Comparison of ENCODE assay signal across 8 mouse cellular contexts in the genomic region with DNA sequence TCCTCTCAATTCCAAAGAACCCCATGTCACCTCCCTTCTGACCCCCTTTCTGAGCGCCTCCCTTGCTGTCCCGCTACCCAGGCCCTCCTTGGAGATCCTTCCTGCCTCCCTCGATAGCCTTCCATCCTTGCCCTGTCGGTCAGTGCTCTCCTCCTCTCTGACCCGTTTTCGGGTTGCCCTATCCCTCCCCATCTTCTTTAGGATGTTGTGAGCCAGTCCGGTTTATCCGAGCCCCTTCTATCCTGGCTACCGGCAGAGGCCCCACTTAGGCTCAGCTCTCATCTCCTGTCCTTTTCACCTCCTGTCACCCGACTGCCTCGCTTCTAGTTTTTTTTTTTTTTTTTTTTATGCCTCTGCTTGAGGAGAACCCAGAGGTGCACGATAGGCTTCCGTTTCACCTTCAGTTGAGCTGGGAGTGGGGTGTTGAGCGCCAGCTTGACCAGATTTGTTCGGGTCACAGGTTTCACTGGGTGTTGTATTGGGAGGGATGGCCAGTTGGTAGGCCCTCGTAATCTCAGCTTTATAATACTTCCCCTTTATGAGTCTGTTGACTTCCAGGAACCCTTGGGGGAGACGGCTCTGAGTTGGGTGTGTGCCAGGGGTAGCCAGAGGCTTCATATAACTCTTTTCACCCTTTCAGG. TPM values are rescaled to one million over a fixed set of nuclear protein-coding genes. Genes with fewer than 3 reads are reported as not detected.
DNase-seq lines count a peak whose midpoint lies in the region; ATAC-seq and TF ChIP-seq lines count a peak whose summit lies in the region.

No protein-coding gene starts in this region.

- H3K36me3 ChIP-seq in forebrain, postnatal 0 days (ENCODE audit: insufficient read depth), result no peaks in the 10 kb centered on the region
- H3K36me3 ChIP-seq in intestine, embryonic 15.5 days, result 0 out of 2 replicates have a peak, but pooled peaks cover 3% of the 10 kb centered on the region
- H3K36me3 ChIP-seq in lung, embryonic 14.5 days (ENCODE audit: insufficient read depth), result peaks cover 8% of the 10 kb centered on the region; the same call in 1 of the 2 replicates
- peaks cover 12% of the 10 kb centered on the region for H3K36me3 ChIP-seq in small intestine, adult 2 months (ENCODE audit: control insufficient read depth, insufficient read depth, low read length)

- intact Hi-C loops in heart, postnatal 25 days (cut with DNase I), result no loop called here

- DNase-seq in heart, adult 11 months, result peak; percentile 96
- DNase-seq in heart, postnatal 25 days (ENCODE audit: low spot score), result no peak
- DNase-seq in MN1 (ENCODE audit: low spot score), result peak; percentile 32
- DNase-seq in forebrain, postnatal 0 days, result no peak
- peak; percentile 60 for DNase-seq in lung, embryonic 14.5 days
- no peak for DNase-seq in yolk sac, embryonic 10.5 days (ENCODE audit: low spot score)

- TF ChIP-seq CTCF in forebrain, postnatal 0 days (IDR thresholded peaks at IDR 0.05; ENCODE audit: low read depth), result no peak
- no peak for TF ChIP-seq CTCF in lung, embryonic 14.5 days (IDR thresholded peaks at IDR 0.05; ENCODE audit: low read depth)
- TF ChIP-seq CTCF in small intestine, adult 2 months (IDR thresholded peaks at IDR 0.05; ENCODE audit: extremely low read depth, insufficient read length, insufficient replicate concordance, low read depth, low read length), result peak; percentile 28; the same call in 1 of the 2 replicates

- WGBS in forebrain, postnatal 0 days, result 6% methylated on average over 17 of the region's 17 CpGs
- WGBS in intestine, embryonic 15.5 days, result 5% methylated on average over 17 of the region's 17 CpGs
- WGBS in lung, embryonic 14.5 days, result 2% methylated on average over 17 of the region's 17 CpGs
- WGBS in small intestine, adult 2 months, result under 1% methylated on average over 17 of the region's 17 CpGs

- H3K4me2 ChIP-seq in forebrain, postnatal 0 days (ENCODE audit: low read depth), result peak overlapping the region; percentile 92
- peak overlapping the region; percentile 81 for H3K4me2 ChIP-seq in intestine, embryonic 15.5 days (replicated peaks)
- peak overlapping the region; percentile 72 for H3K4me2 ChIP-seq in lung, embryonic 14.5 days

- peak overlapping the region; percentile 64; the same call in 1 of the 2 replicates for H3K27ac ChIP-seq in forebrain, postnatal 0 days (ENCODE audit: low read depth, low read length)
- H3K27ac ChIP-seq in intestine, embryonic 15.5 days, result peak overlapping the region; percentile 80
- H3K27ac ChIP-seq in lung, embryonic 14.5 days (ENCODE audit: low read depth), result peak overlapping the region; percentile 86
- peak overlapping the region; percentile 88 for H3K27ac ChIP-seq in small intestine, adult 2 months (ENCODE audit: insufficient read depth, low read depth, low read length)

- ATAC-seq in forebrain, postnatal 0 days, result no peak
- no peak for ATAC-seq in intestine, embryonic 15.5 days
- ATAC-seq in lung, embryonic 14.5 days (ENCODE audit: insufficient read depth), result peak; percentile 32

- TF ChIP-seq POLR2A in small intestine, adult 2 months (IDR thresholded peaks at IDR 0.05; ENCODE audit: low read depth, low read length), result 0 out of 2 replicates have a peak, but pooled peaks have one; percentile 24

- no peaks in the 10 kb centered on the region for H3K9me3 ChIP-seq in forebrain, postnatal 0 days (ENCODE audit: low read length)
- no peaks in the 10 kb centered on the region for H3K9me3 ChIP-seq in intestine, embryonic 15.5 days
- no peaks in the 10 kb centered on the region for H3K9me3 ChIP-seq in lung, embryonic 14.5 days (ENCODE audit: low read depth, low read length)

- H3K4me1 ChIP-seq in forebrain, postnatal 0 days (ENCODE audit: insufficient read depth), result no peaks in the 10 kb centered on the region
- peaks cover 9% of the 10 kb centered on the region; the same call in 1 of the 2 replicates for H3K4me1 ChIP-seq in intestine, embryonic 15.5 days (replicated peaks)
- 0 out of 2 replicates have a peak, but pooled peaks cover 3% of the 10 kb centered on the region for H3K4me1 ChIP-seq in lung, embryonic 14.5 days (ENCODE audit: insufficient read depth)
- H3K4me1 ChIP-seq in small intestine, adult 2 months (ENCODE audit: control insufficient read depth, insufficient read depth, insufficient read length, low read length), result peaks cover 33% of the 10 kb centered on the region

- H3K27me3 ChIP-seq in forebrain, postnatal 0 days (ENCODE audit: insufficient read depth, low read length), result no peaks in the 10 kb centered on the region
- no peaks in the 10 kb centered on the region for H3K27me3 ChIP-seq in intestine, embryonic 15.5 days (replicated peaks)
- no peaks in the 10 kb centered on the region for H3K27me3 ChIP-seq in lung, embryonic 14.5 days (ENCODE audit: insufficient read depth, low read length)
- no peaks in the 10 kb centered on the region for H3K27me3 ChIP-seq in small intestine, adult 2 months (ENCODE audit: control insufficient read depth, insufficient read depth, low read length)

- peak overlapping the region; percentile 71 for H3K9ac ChIP-seq in forebrain, postnatal 0 days
- peak overlapping the region; percentile 92 for H3K9ac ChIP-seq in intestine, embryonic 15.5 days
- H3K9ac ChIP-seq in lung, embryonic 14.5 days, result peak overlapping the region; percentile 93

- H3K4me3 ChIP-seq in forebrain, postnatal 0 days (ENCODE audit: low read depth, low read length), result peak overlapping the region; percentile 73
- peak overlapping the region; percentile 92 for H3K4me3 ChIP-seq in intestine, embryonic 15.5 days (replicated peaks)
- peak overlapping the region; percentile 82 for H3K4me3 ChIP-seq in lung, embryonic 14.5 days (ENCODE audit: low read depth, low read length)
- H3K4me3 ChIP-seq in small intestine, adult 2 months (ENCODE audit: low read depth, low read length), result peak overlapping the region; percentile 96

RNA-seq across cellular contexts. Expression of gene Ppard, which starts 0.7 kb away (rescaled TPM):
- 10 to 100 TPM; 40.4 to 40.6 TPM for total RNA-seq in heart, postnatal 25 days (2021)
- 5.4 and 7.9 TPM in 2 replicates for total RNA-seq in forebrain, postnatal 0 days (2014; rRNA removed)
- 0.92 and 1.3 TPM in 2 replicates for polyA plus RNA-seq in forebrain, postnatal 0 days (2015; fragmentation: Nextera tagmentation; extraction: Ambion mirVana)
- 1.8 and 1.9 TPM in 2 replicates for polyA plus RNA-seq in intestine, embryonic 15.5 days (2015; fragmentation: Nextera tagmentation; extraction: Ambion mirVana)
- 1.8 and 2.8 TPM in 2 replicates for polyA plus RNA-seq in lung, embryonic 14.5 days (2014; fragmentation: Nextera tagmentation; extraction: Ambion mirVana)
- polyA plus RNA-seq in small intestine, adult 2 months (2012; rRNA removed), result 118 and 203 TPM in 2 replicates

RNA-seq across cellular contexts. Expression of gene Def6, which starts 25.6 kb away (rescaled TPM):
- total RNA-seq in heart, postnatal 25 days (2021), result 1 to 10 TPM; 2.4 to 2.8 TPM
- total RNA-seq in forebrain, postnatal 0 days (2014; rRNA removed), result 5.2 and 6.8 TPM in 2 replicates
- polyA plus RNA-seq in forebrain, postnatal 0 days (2015; fragmentation: Nextera tagmentation; extraction: Ambion mirVana), result 6.8 and 8.5 TPM in 2 replicates
- 3.4 and 4.3 TPM in 2 replicates for polyA plus RNA-seq in intestine, embryonic 15.5 days (2015; fragmentation: Nextera tagmentation; extraction: Ambion mirVana)
- polyA plus RNA-seq in lung, embryonic 14.5 days (2014; fragmentation: Nextera tagmentation; extraction: Ambion mirVana), result 2.4 and 2.7 TPM in 2 replicates
- 4.0 and 7.0 TPM in 2 replicates for polyA plus RNA-seq in small intestine, adult 2 months (2012; rRNA removed)

RNA-seq across cellular contexts. Expression of gene Zfp523, which starts 56.3 kb away (rescaled TPM):
- 10 to 100 TPM; 11.5 to 12.4 TPM for total RNA-seq in heart, postnatal 25 days (2021)
- 57.7 and 72.4 TPM in 2 replicates for total RNA-seq in forebrain, postnatal 0 days (2014; rRNA removed)
- 36.5 and 41.1 TPM in 2 replicates for polyA plus RNA-seq in forebrain, postnatal 0 days (2015; fragmentation: Nextera tagmentation; extraction: Ambion mirVana)
- polyA plus RNA-seq in intestine, embryonic 15.5 days (2015; fragmentation: Nextera tagmentation; extraction: Ambion mirVana), result 25.7 and 28.1 TPM in 2 replicates
- 36.0 and 45.4 TPM in 2 replicates for polyA plus RNA-seq in lung, embryonic 14.5 days (2014; fragmentation: Nextera tagmentation; extraction: Ambion mirVana)
- 27.4 and 39.8 TPM in 2 replicates for polyA plus RNA-seq in small intestine, adult 2 months (2012; rRNA removed)

Comparison
In these comparisons a context has a peak if more than half of its experiments do, and no peak if none do; other contexts are left out.
1. DNase-seq: peak in heart, adult 11 months (single experiment), MN1 (single experiment) and lung, embryonic 14.5 days (single experiment); none in heart, postnatal 25 days (single experiment), forebrain, postnatal 0 days (single experiment) and yolk sac, embryonic 10.5 days (single experiment).
2. RNA of gene Ppard, which starts 0.7 kb away (polyA plus RNA-seq): 118 to 203 TPM in small intestine, adult 2 months; 1.8 to 2.8 TPM in lung, embryonic 14.5 days, 1.8 to 1.9 TPM in intestine, embryonic 15.5 days and 0.92 to 1.3 TPM in forebrain, postnatal 0 days; every median in the first group is over 10 times any median in the second.
3. Peak in every context shown above with its lines, with median percentiles within 50 percentile points of each other: H3K27ac ChIP-seq, H3K4me2 ChIP-seq, H3K4me3 ChIP-seq and H3K9ac ChIP-seq.